Mouse (Mus musculus): ENCODE results near the gene 3830403N18Rik. TPM values are rescaled to one million over a fixed set of nuclear protein-coding genes. Genes with fewer than 3 reads are reported as not detected.

The 3830403N18Rik gene
- total RNA-seq (2023), result not detected

DNA sequence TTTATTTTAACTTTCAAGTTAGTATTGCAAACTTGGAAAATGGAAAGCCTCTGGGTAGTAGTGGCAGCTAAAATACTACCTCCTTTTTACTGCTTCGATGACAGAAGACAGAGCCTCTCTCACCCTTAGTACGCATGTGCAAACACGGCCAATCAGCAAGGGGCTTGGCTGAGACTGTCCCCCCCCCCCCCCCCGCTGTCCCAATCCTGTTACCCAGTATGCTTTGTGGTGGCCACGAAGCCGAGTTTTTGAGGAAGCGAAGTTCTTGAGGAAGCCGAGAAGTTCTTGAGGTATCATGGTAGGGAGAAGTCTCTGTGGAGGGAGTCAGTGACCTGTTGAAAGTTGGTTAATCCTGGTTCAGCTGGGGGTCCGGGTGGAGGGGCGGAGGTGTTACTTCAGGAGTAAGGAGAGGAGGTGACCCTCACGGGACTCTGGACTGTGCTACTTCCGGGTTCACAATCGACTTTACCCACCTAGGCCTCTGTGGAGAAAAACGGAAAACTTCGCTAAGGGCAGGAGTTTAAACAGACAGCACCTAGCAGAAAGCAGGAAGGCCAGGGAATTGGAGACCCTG, at the start of gene 3830403N18Rik:
Gene 3830403N18Rik, plus strand, starts transcription at position 237 of the 574 bp plus-strand sequence.

Other genes starting within 250 kb of the 3830403N18Rik start
- gene Gm773, start 76.3 kb downstream of the 3830403N18Rik start, total RNA-seq (2023), result not detected
- gene Zfp449, start 209.8 kb downstream of the 3830403N18Rik start, total RNA-seq (2023), result under 1 TPM; 0.29 to 0.53 TPM
- under 1 TPM; 0.62 to 0.96 TPM for gene Smim10l2a, start 238.0 kb downstream of the 3830403N18Rik start, total RNA-seq (2023)